Mouse (Mus musculus) spleen, adult 2 months (tissue): ENCODE measurements around the gene Lrrc8e.

Experiments
- CTCF ChIP-seq: fragments of 200-500 bp; IDR thresholded peaks from 2 replicates; pipeline ENCODE4 v1.5.1; 2011; ENCODE audit warnings: mild to moderate bottlenecking, inconsistent platforms; ENCODE audit not compliant: insufficient read depth, insufficient read length, insufficient replicate concordance; ENCODE audit errors: extremely low read depth
- POLR2A ChIP-seq: fragments of 200-500 bp; IDR thresholded peaks from 2 replicates; pipeline ENCODE4 v1.6.1; 2011; ENCODE audit warnings: low read depth, low read length, inconsistent platforms

GRCm38 (mm10) chr8:4205246-4206123, 21.1 kb upstream of the Lrrc8e start:
- TF ChIP-seq CTCF (no peak), POLR2A (no peak)
